Mouse (Mus musculus) forebrain, embryonic 11.5 days (tissue): ENCODE measurements at regions not wholly inside any gene's neighbourhood (a gene's known extent, or its start where the extent isn't known, plus 50 kb on each side); places are given as distances from the start of the nearest gene placed in this dataset.

Experiments
- ATAC-seq: fragments of 200-750 bp; cut with Nextera tagmentation; replicated peaks from 2 replicates; pipeline ENCODE4 v1.8.0; 2017; ENCODE audit warnings: moderate TSS enrichment; ENCODE audit not compliant: low FRiP score
- DNase-seq: peaks from one replicate; pipeline ENCODE4 v3.0.0-alpha.2; 2017; ENCODE audit warnings: low spot score
- H3K27ac ChIP-seq: fragments of 300-500 bp; sonication (generic); 2 replicates; pipeline ENCODE4 v1.5.1; 2014; ENCODE audit warnings: low read depth, low read length
- H3K27me3 ChIP-seq: fragments of 300-500 bp; sonication (generic); 2 replicates; pipeline ENCODE4 v1.6.1; 2014; ENCODE audit warnings: mild to moderate bottlenecking, low read length, mixed read lengths; ENCODE audit not compliant: control insufficient read depth, insufficient read depth
- H3K36me3 ChIP-seq: fragments of 300-500 bp; sonication (generic); 2 replicates; pipeline ENCODE4 v1.6.1; 2014; ENCODE audit warnings: mild to moderate bottlenecking, low read length, moderate library complexity, mixed read lengths; ENCODE audit not compliant: control insufficient read depth, insufficient read depth
- H3K4me1 ChIP-seq: fragments of 300-500 bp; sonication (generic); replicated peaks from 2 replicates; pipeline ENCODE4 v1.6.1; 2014; ENCODE audit warnings: low read length, mixed read lengths; ENCODE audit not compliant: control insufficient read depth, insufficient read depth
- H3K4me2 ChIP-seq: fragments of 300-500 bp; sonication (generic); 2 replicates; pipeline ENCODE4 v1.6.1; 2014; ENCODE audit warnings: low read depth, mild to moderate bottlenecking, low read length, moderate library complexity, mixed read lengths; ENCODE audit not compliant: severe bottlenecking
- H3K4me3 ChIP-seq: fragments of 300-500 bp; sonication (generic); 2 replicates; pipeline ENCODE4 v1.5.1; 2014; ENCODE audit warnings: low read depth, low read length
- H3K9ac ChIP-seq: fragments of 300-500 bp; sonication (generic); 2 replicates; pipeline ENCODE4 v1.6.1; 2014; ENCODE audit warnings: low read length
- H3K9me3 ChIP-seq: fragments of 300-500 bp; sonication (generic); 2 replicates; pipeline ENCODE4 v1.6.1; 2016; ENCODE audit warnings: low read length, mixed read lengths; ENCODE audit not compliant: control insufficient read depth
- WGBS: fragments of 180-500 bp; shearing (Covaris S2); extraction: QIAGEN DNeasy Blood & Tissue Kit; methylation state at CpG from one replicate; pipeline ENCODE4 v1.1.7; 2014; 5-methylcytosine and 5-hydroxymethylcytosine counted together

DNA sequence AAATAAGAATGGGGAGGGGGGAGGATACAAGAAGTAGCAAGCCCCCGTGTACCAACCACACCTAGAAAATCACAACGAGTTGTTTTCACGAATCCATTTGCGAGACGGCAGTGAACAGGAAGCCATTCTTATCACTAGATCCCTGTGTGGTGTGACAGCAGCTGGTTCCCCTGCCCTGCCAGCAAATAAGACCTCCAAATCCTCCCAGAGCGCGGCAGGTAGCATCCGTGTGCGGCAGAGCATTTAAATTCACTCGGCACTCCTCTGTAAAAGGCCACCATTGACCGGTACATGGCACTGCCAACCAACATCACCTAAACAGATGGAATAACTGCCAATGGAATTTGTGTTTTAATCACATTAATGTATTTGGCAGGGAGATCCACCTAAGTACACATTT lies 77.9 kb upstream of the Pmfbp1 start:
- peaks cover 8% of the 10 kb centered on the region; the same call in 1 of the 2 replicates for H3K4me1 ChIP-seq
- 73% methylated on average over 11 of the region's 11 CpGs for WGBS
- no peak for DNase-seq

DNA sequence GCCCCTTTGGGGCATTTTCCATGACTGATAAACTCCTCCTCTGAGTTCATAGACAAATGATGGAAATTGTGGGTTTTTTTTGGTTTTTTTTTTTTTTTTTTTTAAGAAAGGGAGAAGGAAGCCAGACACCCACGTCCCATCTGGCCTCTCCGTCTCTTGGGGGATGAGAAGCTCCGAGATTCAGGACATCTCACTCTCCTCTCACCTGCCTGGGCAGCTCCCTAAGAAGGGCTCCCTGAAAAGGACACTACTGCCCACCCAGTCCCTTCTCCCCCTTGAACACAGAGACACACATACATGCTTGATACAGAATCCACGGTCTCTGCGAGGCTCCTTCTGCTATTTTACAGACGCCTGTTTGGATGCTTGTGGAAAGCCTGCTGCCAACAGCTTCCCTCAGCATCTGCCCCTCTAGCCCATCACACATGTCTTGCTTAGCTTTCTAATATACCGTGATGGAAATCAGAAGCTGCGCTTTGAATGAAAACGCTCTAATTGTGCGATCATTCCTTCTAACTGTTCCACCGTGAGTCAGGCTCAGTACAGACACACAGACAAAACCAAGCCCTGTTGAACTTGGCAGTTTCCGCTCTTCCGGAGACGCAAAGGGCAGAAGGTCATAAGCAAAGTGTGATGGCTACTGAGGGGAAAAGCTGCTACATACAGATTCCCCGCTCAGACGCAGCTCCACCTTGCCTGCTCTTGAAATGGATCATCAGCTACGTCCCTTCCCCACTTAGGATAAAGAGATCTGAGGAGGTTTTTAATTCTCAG lies 77.3 kb upstream of the Pmfbp1 start:
- WGBS = 76% methylated on average over 17 of the region's 17 CpGs
- Histone ChIP-seq H3K36me3 (no peaks in the 10 kb centered on the region), H3K4me2 (no peak overlapping the region), H3K27me3 (no peaks in the 10 kb centered on the region), H3K4me3 (no peak overlapping the region), H3K9me3 (no peaks in the 10 kb centered on the region), H3K27ac (peak overlapping the region; percentile 9; the same call in 1 of the 2 replicates), H3K9ac (no peak overlapping the region), H3K4me1 (peaks cover 8% of the 10 kb centered on the region; the same call in 1 of the 2 replicates)
- DNase-seq (no peak), ATAC-seq (no peak)

More for the DNA sequence above, 77.9 kb upstream of the Pmfbp1 start:
- H3K9me3 ChIP-seq = no peaks in the 10 kb centered on the region
- ATAC-seq = no peak
- no peak overlapping the region for H3K27ac ChIP-seq
- H3K4me3 ChIP-seq = no peak overlapping the region
- no peak overlapping the region for H3K4me2 ChIP-seq
- H3K36me3 ChIP-seq = no peaks in the 10 kb centered on the region
- H3K9ac ChIP-seq = no peak overlapping the region
- H3K27me3 ChIP-seq = no peaks in the 10 kb centered on the region

DNA sequence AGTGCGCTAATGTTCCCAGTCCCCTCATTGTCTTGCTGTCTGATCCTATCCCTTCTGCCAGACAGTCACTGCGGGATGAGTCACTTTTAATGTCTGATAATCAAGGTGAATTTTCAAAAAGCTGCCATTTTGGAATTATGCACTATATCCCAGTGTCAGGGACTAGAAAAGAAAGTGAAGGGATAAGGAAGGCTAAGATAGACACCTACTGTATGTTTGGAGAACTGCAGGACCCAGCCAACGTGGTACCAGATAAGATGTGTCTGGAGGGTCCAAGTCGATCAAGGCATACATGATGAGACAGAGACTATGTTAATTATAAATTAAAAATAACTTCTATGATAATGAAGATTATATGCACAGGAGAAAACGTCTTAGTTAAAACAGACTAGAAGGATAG lies 76.6 kb upstream of the Pmfbp1 start:
- Histone ChIP-seq H3K4me1 (peaks cover 8% of the 10 kb centered on the region; the same call in 1 of the 2 replicates), H3K27ac (no peak overlapping the region)

DNA sequence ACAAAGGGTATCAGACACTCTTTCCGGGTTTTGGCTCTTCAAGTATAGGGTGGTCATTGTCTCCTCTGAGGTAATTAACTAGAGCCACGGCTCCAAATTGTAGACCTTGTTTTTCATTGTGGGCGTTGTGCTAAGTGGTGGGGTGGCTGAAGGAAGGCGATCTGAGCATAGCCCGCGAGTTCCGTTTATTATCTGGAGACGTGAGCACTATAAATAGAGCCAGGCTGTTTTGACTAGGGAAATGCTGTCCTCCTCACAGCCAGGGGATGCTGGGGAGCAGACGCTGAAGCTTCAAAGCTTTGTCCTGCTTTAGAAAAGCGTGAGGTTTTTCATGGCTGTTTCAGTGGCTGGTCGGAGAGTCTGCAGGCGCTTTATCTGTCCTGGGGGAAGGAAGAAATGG lies 75.9 kb upstream of the Pmfbp1 start:
- DNase-seq = no peak
- peaks cover 8% of the 10 kb centered on the region; the same call in 1 of the 2 replicates for H3K4me1 ChIP-seq
- H3K4me3 ChIP-seq = no peak overlapping the region
- no peaks in the 10 kb centered on the region; the same call in 1 of the 2 replicates for H3K9me3 ChIP-seq
- H3K9ac ChIP-seq = no peak overlapping the region
- 0 out of 2 replicates have a peak overlapping the region, but pooled peaks have one; percentile 0 for H3K27ac ChIP-seq
- no peaks in the 10 kb centered on the region for H3K27me3 ChIP-seq
- WGBS = 23% methylated on average over 12 of the region's 12 CpGs
- H3K36me3 ChIP-seq = no peaks in the 10 kb centered on the region
- no peak; the same call in 1 of the 2 replicates for ATAC-seq
- peak overlapping the region; percentile 19; the same call in 1 of the 2 replicates for H3K4me2 ChIP-seq

More for the DNA sequence above, 76.6 kb upstream of the Pmfbp1 start:
- no peaks in the 10 kb centered on the region for H3K27me3 ChIP-seq
- ATAC-seq (peak; percentile 72; the same call in 1 of the 2 replicates), DNase-seq (peak; percentile 74)
- H3K36me3 ChIP-seq = no peaks in the 10 kb centered on the region
- H3K4me2 ChIP-seq = no peak overlapping the region
- no peak overlapping the region for H3K4me3 ChIP-seq
- H3K9me3 ChIP-seq = no peaks in the 10 kb centered on the region
- H3K9ac ChIP-seq = no peak overlapping the region
- WGBS = 38% methylated on average over 5 of the region's 5 CpGs

GRCm38 (mm10) chr8:109419029-109419596 lies 74.7 kb upstream of the Pmfbp1 start:
- no peak overlapping the region for H3K9ac ChIP-seq
- no peak for ATAC-seq
- no peak overlapping the region for H3K4me2 ChIP-seq
- H3K9me3 ChIP-seq = no peaks in the 10 kb centered on the region; the same call in 1 of the 2 replicates
- no peak for DNase-seq
- no peaks in the 10 kb centered on the region for H3K27me3 ChIP-seq
- no peak overlapping the region for H3K27ac ChIP-seq
- H3K36me3 ChIP-seq = no peaks in the 10 kb centered on the region
- no peak overlapping the region for H3K4me3 ChIP-seq
- 55% methylated on average over 4 of the region's 4 CpGs for WGBS
- peaks cover 8% of the 10 kb centered on the region; the same call in 1 of the 2 replicates for H3K4me1 ChIP-seq

- Histone ChIP-seq H3K27ac (no peak overlapping the region), H3K4me3 (no peak overlapping the region)
- no peak for ATAC-seq
Measured at GRCm38 (mm10) chr8:109424004-109424403, 69.8 kb upstream of the Pmfbp1 start.

DNA sequence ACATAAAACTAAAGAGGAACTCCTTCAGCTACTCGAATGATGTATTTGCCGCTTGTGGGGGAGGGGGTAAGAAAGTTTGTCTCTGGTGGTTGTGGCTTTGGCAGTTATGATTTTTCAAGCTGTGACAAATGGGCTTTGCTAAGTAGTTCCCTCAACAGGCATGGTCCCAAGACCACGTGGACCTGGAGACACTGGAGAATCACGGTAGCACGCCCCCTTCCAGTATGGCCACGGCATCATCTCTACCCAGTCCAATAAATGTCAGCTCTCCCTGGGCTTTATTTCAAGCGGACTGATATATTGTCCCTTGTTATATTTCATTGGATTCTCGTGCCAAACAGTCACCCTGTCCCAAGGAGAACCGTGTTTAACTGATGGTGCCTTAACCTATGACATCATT lies 65.3 kb upstream of the Pmfbp1 start:
- H3K9me3 ChIP-seq = no peaks in the 10 kb centered on the region
- H3K4me2 ChIP-seq = no peak overlapping the region
- ATAC-seq (no peak), DNase-seq (no peak)
- H3K27me3 ChIP-seq = no peaks in the 10 kb centered on the region
- no peak overlapping the region for H3K27ac ChIP-seq
- 88% methylated on average over 9 of the region's 9 CpGs for whole genome bisulfite sequencing
- H3K4me1 ChIP-seq = no peaks in the 10 kb centered on the region
- no peaks in the 10 kb centered on the region for H3K36me3 ChIP-seq
- H3K9ac ChIP-seq = no peak overlapping the region
- H3K4me3 ChIP-seq = no peak overlapping the region

More at GRCm38 (mm10) chr8:109424004-109424403, 69.8 kb upstream of the Pmfbp1 start:
- no peaks in the 10 kb centered on the region for H3K27me3 ChIP-seq
- no peak overlapping the region for H3K4me2 ChIP-seq
- no peaks in the 10 kb centered on the region for H3K4me1 ChIP-seq
- H3K9me3 ChIP-seq = no peaks in the 10 kb centered on the region; the same call in 1 of the 2 replicates
- DNase-seq = no peak
- no peaks in the 10 kb centered on the region for H3K36me3 ChIP-seq
- WGBS = 68% methylated on average over 5 of the region's 5 CpGs
- no peak overlapping the region for H3K9ac ChIP-seq

GRCm38 (mm10) chr8:109434538-109434937 lies 59.3 kb upstream of the Pmfbp1 start:
- no peak for DNase-seq
- Histone ChIP-seq H3K9me3 (no peaks in the 10 kb centered on the region), H3K4me3 (no peak overlapping the region), H3K4me1 (no peaks in the 10 kb centered on the region; the same call in 1 of the 2 replicates), H3K4me2 (no peak overlapping the region), H3K27me3 (no peaks in the 10 kb centered on the region), H3K9ac (no peak overlapping the region), H3K27ac (no peak overlapping the region), H3K36me3 (no peaks in the 10 kb centered on the region)
- WGBS = 91% methylated on average over 12 of the region's 12 CpGs
- no peak for ATAC-seq
